Mouse (Mus musculus): ENCODE measurements around the gene Mat2a. TPM values are rescaled to one million over a fixed set of nuclear protein-coding genes. Genes with fewer than 3 reads are reported as not detected.

Gene Mat2a
- polyA plus RNA-seq, 1 experiment from 2014 or later = 404 TPM

GRCm38 (mm10) chr6:72410518-72410917 lies 28.8 kb downstream of the Mat2a start:
- 84% methylated on average over 7 of the region's 7 CpGs for WGBS
- ATAC-seq (ENCODE audit: insufficient number of reproducible peaks, insufficient read depth, low FRiP score, low TSS enrichment) = no peak
- no peaks in the 10 kb centered on the region for H3K36me3 ChIP-seq
- no peak overlapping the region for H3K4me3 ChIP-seq
- peaks cover 12% of the 10 kb centered on the region for H3K4me1 ChIP-seq
- H3K9ac ChIP-seq = no peak overlapping the region
- no peaks in the 10 kb centered on the region for H3K27me3 ChIP-seq
- H3K27ac ChIP-seq = no peak overlapping the region
- H3K9me3 ChIP-seq = no peaks in the 10 kb centered on the region
- no peak overlapping the region for H3K4me2 ChIP-seq (replicated peaks)

GRCm38 (mm10) chr6:72410003-72410402 lies 29.4 kb downstream of the Mat2a start:
- 37% methylated on average over 1 of the region's 1 CpGs for WGBS
- peaks cover 8% of the 10 kb centered on the region for H3K4me1 ChIP-seq

GRCm38 (mm10) chr6:72409567-72409966 lies 29.8 kb downstream of the Mat2a start:
- no peak for ATAC-seq (ENCODE audit: insufficient number of reproducible peaks, insufficient read depth, low FRiP score, low TSS enrichment)
- no peaks in the 10 kb centered on the region for H3K36me3 ChIP-seq
- H3K27ac ChIP-seq = no peak overlapping the region
- H3K4me2 ChIP-seq (replicated peaks) = no peak overlapping the region
- no peak overlapping the region for H3K4me3 ChIP-seq
- no peak overlapping the region for H3K9ac ChIP-seq
- H3K9me3 ChIP-seq = no peaks in the 10 kb centered on the region
- H3K4me1 ChIP-seq = peaks cover 4% of the 10 kb centered on the region; the same call in 1 of the 2 replicates
- 19% methylated on average over 3 of the region's 3 CpGs for WGBS
- no peaks in the 10 kb centered on the region for H3K27me3 ChIP-seq

More at GRCm38 (mm10) chr6:72410003-72410402, 29.4 kb downstream of the Mat2a start:
- H3K36me3 ChIP-seq = no peaks in the 10 kb centered on the region
- no peak overlapping the region for H3K4me2 ChIP-seq (replicated peaks)
- H3K9ac ChIP-seq = no peak overlapping the region
- H3K9me3 ChIP-seq = no peaks in the 10 kb centered on the region
- H3K27ac ChIP-seq = no peak overlapping the region
- H3K27me3 ChIP-seq = no peaks in the 10 kb centered on the region
- no peak for ATAC-seq (ENCODE audit: insufficient number of reproducible peaks, insufficient read depth, low FRiP score, low TSS enrichment)
- H3K4me3 ChIP-seq = no peak overlapping the region

- no peak overlapping the region for H3K27ac ChIP-seq
- no peaks in the 10 kb centered on the region for H3K27me3 ChIP-seq
- no peak overlapping the region for H3K4me2 ChIP-seq (replicated peaks)
- no peaks in the 10 kb centered on the region for H3K9me3 ChIP-seq
- H3K4me1 ChIP-seq = no peaks in the 10 kb centered on the region
- no peak overlapping the region for H3K4me3 ChIP-seq
- H3K36me3 ChIP-seq = no peaks in the 10 kb centered on the region
- 3% methylated on average over 5 of the region's 5 CpGs for WGBS
- H3K9ac ChIP-seq = no peak overlapping the region
- ATAC-seq (ENCODE audit: insufficient number of reproducible peaks, insufficient read depth, low FRiP score, low TSS enrichment) = no peak
Measured at GRCm38 (mm10) chr6:72407119-72407518, 32.2 kb downstream of the Mat2a start.

- no peak overlapping the region for H3K9ac ChIP-seq
- 81% methylated on average over 7 of the region's 7 CpGs for WGBS
- no peak overlapping the region for H3K4me2 ChIP-seq (replicated peaks)
- H3K36me3 ChIP-seq = no peaks in the 10 kb centered on the region
- no peaks in the 10 kb centered on the region for H3K27me3 ChIP-seq
- no peak overlapping the region for H3K4me3 ChIP-seq
- ATAC-seq (ENCODE audit: insufficient number of reproducible peaks, insufficient read depth, low FRiP score, low TSS enrichment) = no peak
- H3K27ac ChIP-seq = no peak overlapping the region
- H3K9me3 ChIP-seq = no peaks in the 10 kb centered on the region
- no peaks in the 10 kb centered on the region for H3K4me1 ChIP-seq
Measured at GRCm38 (mm10) chr6:72405356-72405755, 34.0 kb downstream of the Mat2a start.

GRCm38 (mm10) chr6:72401875-72402274 lies 37.5 kb downstream of the Mat2a start:
- Histone ChIP-seq H3K9ac (no peak overlapping the region), H3K36me3 (no peaks in the 10 kb centered on the region), H3K27me3 (no peaks in the 10 kb centered on the region), H3K27ac (no peak overlapping the region), H3K4me1 (no peaks in the 10 kb centered on the region), H3K4me2 (replicated peaks) (no peak overlapping the region), H3K9me3 (no peaks in the 10 kb centered on the region), H3K4me3 (no peak overlapping the region)
- ATAC-seq (ENCODE audit: insufficient number of reproducible peaks, insufficient read depth, low FRiP score, low TSS enrichment) = no peak
- WGBS = 25% methylated on average over 7 of the region's 7 CpGs

- H3K4me2 ChIP-seq (replicated peaks) = no peak overlapping the region
- H3K9ac ChIP-seq = no peak overlapping the region
- no peak overlapping the region for H3K4me3 ChIP-seq
- no peaks in the 10 kb centered on the region for H3K27me3 ChIP-seq
- no peak for ATAC-seq (ENCODE audit: insufficient number of reproducible peaks, insufficient read depth, low FRiP score, low TSS enrichment)
- no peak overlapping the region for H3K27ac ChIP-seq
- no peaks in the 10 kb centered on the region for H3K4me1 ChIP-seq
- no peaks in the 10 kb centered on the region for H3K36me3 ChIP-seq
- H3K9me3 ChIP-seq = no peaks in the 10 kb centered on the region
- WGBS = 57% methylated on average over 2 of the region's 2 CpGs
Measured at GRCm38 (mm10) chr6:72399967-72400366, 39.4 kb downstream of the Mat2a start.

- no peak overlapping the region for H3K4me3 ChIP-seq
- no peaks in the 10 kb centered on the region for H3K27me3 ChIP-seq
- no peak overlapping the region for H3K9ac ChIP-seq
- no peak overlapping the region for H3K27ac ChIP-seq
- no peak for ATAC-seq (ENCODE audit: insufficient number of reproducible peaks, insufficient read depth, low FRiP score, low TSS enrichment)
- no peak overlapping the region for H3K4me2 ChIP-seq (replicated peaks)
- no peaks in the 10 kb centered on the region for H3K36me3 ChIP-seq
- H3K4me1 ChIP-seq = no peaks in the 10 kb centered on the region
- no peaks in the 10 kb centered on the region for H3K9me3 ChIP-seq
- WGBS = 78% methylated on average over 10 of the region's 10 CpGs
Measured at GRCm38 (mm10) chr6:72396837-72397251, 42.5 kb downstream of the Mat2a start.

GRCm38 (mm10) chr6:72392341-72392740 lies 47.0 kb downstream of the Mat2a start:
- no peak for ATAC-seq (ENCODE audit: insufficient number of reproducible peaks, insufficient read depth, low FRiP score, low TSS enrichment)
- Histone ChIP-seq H3K36me3 (no peaks in the 10 kb centered on the region), H3K27me3 (no peaks in the 10 kb centered on the region), H3K4me1 (peaks cover 18% of the 10 kb centered on the region; the same call in 1 of the 2 replicates), H3K9me3 (no peaks in the 10 kb centered on the region), H3K4me3 (no peak overlapping the region), H3K4me2 (replicated peaks) (no peak overlapping the region), H3K27ac (no peak overlapping the region), H3K9ac (no peak overlapping the region)
- 88% methylated on average over 5 of the region's 5 CpGs for WGBS

GRCm38 (mm10) chr6:72390795-72391521 lies 48.4 kb downstream of the Mat2a start:
- H3K36me3 ChIP-seq = no peaks in the 10 kb centered on the region
- H3K9me3 ChIP-seq = no peaks in the 10 kb centered on the region; the same call in 1 of the 2 replicates
- no peaks in the 10 kb centered on the region for H3K27me3 ChIP-seq
- peak overlapping the region; percentile 70 for H3K4me2 ChIP-seq (replicated peaks)
- peak overlapping the region; percentile 90 for H3K27ac ChIP-seq
- 0 out of 2 replicates have a peak, but pooled peaks have one; percentile 47 for ATAC-seq (ENCODE audit: insufficient number of reproducible peaks, insufficient read depth, low FRiP score, low TSS enrichment)
- WGBS = 13% methylated on average over 12 of the region's 12 CpGs
- H3K4me1 ChIP-seq = peaks cover 18% of the 10 kb centered on the region; the same call in 1 of the 2 replicates
- H3K4me3 ChIP-seq = peak overlapping the region; percentile 56
- H3K9ac ChIP-seq = peak overlapping the region; percentile 66; the same call in 1 of the 2 replicates

GRCm38 (mm10) chr6:72389941-72390771 lies 49.2 kb downstream of the Mat2a start, which contains the start of gene Vamp8:
Gene Vamp8 (minus strand): TSS chr6:72390703.
- peak; percentile 65; the same call in 1 of the 2 replicates for ATAC-seq (ENCODE audit: insufficient number of reproducible peaks, insufficient read depth, low FRiP score, low TSS enrichment)
- Histone ChIP-seq H3K27ac (peak within 1 kb of the TSS; percentile 90), H3K9me3 (no peaks in the 10 kb centered on the region; the same call in 1 of the 2 replicates), H3K4me3 (peak within 1 kb of the TSS; percentile 56), H3K27me3 (no peaks in the 10 kb centered on the region), H3K4me1 (peaks cover 18% of the 10 kb centered on the region; the same call in 1 of the 2 replicates), H3K4me2 (replicated peaks) (peak within 1 kb of the TSS; percentile 70), H3K9ac (peak within 1 kb of the TSS; percentile 66), H3K36me3 (peaks cover 4% of the 10 kb centered on the region)
- under 1% methylated on average over 33 of the region's 33 CpGs for WGBS

Data from embryonic facial prominence, embryonic 12.5 days (tissue).